Mouse (Mus musculus) limb, embryonic 11.5 days (tissue): Measurements from ENCODE around the gene Ccr7. TPM values are rescaled to one million over a fixed set of nuclear protein-coding genes. Genes with fewer than 3 reads are reported as not detected.

Experiments used
- ATAC-seq: fragments of 200-750 bp; cut with Nextera tagmentation; 2 replicates; pipeline ENCODE4 v1.8.0; 2017; ENCODE audit warnings: low read depth; ENCODE audit not compliant: insufficient number of reproducible peaks, low FRiP score, low TSS enrichment
- DNase-seq: peaks from one replicate; pipeline ENCODE4 v3.0.0-alpha.2; 2015; ENCODE audit warnings: low spot score
- H3K27ac ChIP-seq: fragments of 300-500 bp; sonication (generic); replicated peaks from 2 replicates; pipeline ENCODE4 v1.5.1; 2014; ENCODE audit warnings: low read depth, mild to moderate bottlenecking, low read length
- H3K27me3 ChIP-seq: fragments of 300-500 bp; sonication (generic); 2 replicates; pipeline ENCODE4 v1.6.1; 2014; ENCODE audit warnings: mild to moderate bottlenecking, low read length, mixed read lengths; ENCODE audit not compliant: control insufficient read depth, insufficient read depth
- H3K36me3 ChIP-seq: fragments of 300-500 bp; sonication (generic); 2 replicates; pipeline ENCODE4 v1.6.1; 2014; ENCODE audit warnings: mild to moderate bottlenecking, low read length, moderate library complexity, mixed read lengths; ENCODE audit not compliant: control insufficient read depth, insufficient read depth
- H3K4me1 ChIP-seq: fragments of 300-500 bp; sonication (generic); 2 replicates; pipeline ENCODE4 v1.6.1; 2014; ENCODE audit warnings: low read length, mixed read lengths; ENCODE audit not compliant: control insufficient read depth, insufficient read depth
- H3K4me2 ChIP-seq: fragments of 300-500 bp; sonication (generic); 2 replicates; pipeline ENCODE4 v1.6.1; 2014; ENCODE audit warnings: low read depth, mild to moderate bottlenecking, moderate library complexity; ENCODE audit not compliant: severe bottlenecking
- H3K4me3 ChIP-seq: fragments of 300-500 bp; sonication (generic); 2 replicates; pipeline ENCODE4 v1.5.1; 2014; ENCODE audit warnings: low read depth, low read length
- H3K9ac ChIP-seq: fragments of 300-500 bp; sonication (generic); 2 replicates; pipeline ENCODE4 v1.6.1; 2014; ENCODE audit warnings: mild to moderate bottlenecking, low read length
- H3K9me3 ChIP-seq: fragments of 300-500 bp; sonication (generic); 2 replicates; pipeline ENCODE4 v1.6.1; 2016; ENCODE audit warnings: low read length; ENCODE audit not compliant: control insufficient read depth
- WGBS: fragments of 180-500 bp; shearing (Covaris S2); extraction: QIAGEN DNeasy Blood & Tissue Kit; methylation state at CpG from one replicate; pipeline ENCODE4 v1.1.7; 2014; 5-methylcytosine and 5-hydroxymethylcytosine counted together
- polyA plus RNA-seq: library from polyadenylated mRNA; unstranded; fragments of >200 nt; fragmentation: Nextera tagmentation; extraction: Ambion mirVana; gene quantifications from 2 replicates; pipeline ENCODE4 v1.2.1, GENCODE M21; 2014

Ccr7 gene
- polyA plus RNA-seq, 1 experiment from 2014 or later, result 1.3 TPM

- whole genome bisulfite sequencing, result 78% methylated on average over 4 of the region's 4 CpGs
- no peaks in the 10 kb centered on the region for H3K4me1 ChIP-seq
- H3K4me3 ChIP-seq, result no peak overlapping the region
- no peak overlapping the region for H3K4me2 ChIP-seq
- DNase-seq (no peak), ATAC-seq (no peak)
- no peak overlapping the region for H3K27ac ChIP-seq
- no peak overlapping the region for H3K9ac ChIP-seq
- no peaks in the 10 kb centered on the region for H3K36me3 ChIP-seq
- no peaks in the 10 kb centered on the region for H3K27me3 ChIP-seq
- H3K9me3 ChIP-seq, result no peaks in the 10 kb centered on the region
Measured at GRCm38 (mm10) chr11:99172002-99172401, 17.1 kb upstream of the Ccr7 start.

GRCm38 (mm10) chr11:99171442-99171841 is 16.6 kb upstream of the Ccr7 start:
- Histone ChIP-seq H3K27ac (no peak overlapping the region), H3K9ac (no peak overlapping the region), H3K4me3 (no peak overlapping the region), H3K36me3 (no peaks in the 10 kb centered on the region), H3K9me3 (no peaks in the 10 kb centered on the region), H3K27me3 (no peaks in the 10 kb centered on the region), H3K4me2 (no peak overlapping the region), H3K4me1 (no peaks in the 10 kb centered on the region)
- DNase-seq (no peak), ATAC-seq (no peak)
- 82% methylated on average over 2 of the region's 2 CpGs for WGBS

DNA sequence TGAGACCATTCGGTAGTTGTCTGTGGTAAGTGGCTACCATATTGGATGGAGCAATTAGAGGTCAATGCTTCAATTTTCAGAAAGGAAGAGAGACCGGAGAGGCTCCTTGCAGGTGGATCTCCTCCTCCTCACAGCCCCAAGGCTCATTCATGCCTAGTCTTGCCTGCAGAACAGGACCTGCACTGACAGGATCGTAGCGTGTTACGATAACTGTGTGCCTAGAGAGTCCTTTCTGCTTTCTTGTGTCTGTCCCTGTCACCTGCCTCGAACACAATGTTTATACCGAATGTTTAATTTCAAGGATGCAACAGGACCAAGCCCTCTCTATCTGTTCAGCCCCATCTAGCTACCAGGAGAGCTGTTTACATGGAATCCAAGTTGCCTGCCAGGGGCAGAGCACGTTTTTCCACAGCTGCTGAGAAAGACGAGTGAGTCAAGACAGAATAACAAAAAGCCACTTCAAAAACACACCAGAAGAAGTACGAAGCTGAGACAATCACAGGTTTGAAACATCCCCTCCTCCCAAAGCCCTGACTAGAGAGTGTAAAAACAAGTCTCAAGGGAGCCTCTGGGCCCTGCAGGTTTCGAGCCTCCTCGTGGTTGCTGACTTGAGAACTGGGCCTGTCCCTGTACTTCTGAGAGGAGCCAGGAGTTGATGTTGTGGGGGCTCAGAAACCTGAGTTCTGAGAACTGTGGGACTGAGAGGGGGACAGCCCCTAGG is 15.8 kb upstream of the Ccr7 start:
- DNase-seq, result no peak
- Histone ChIP-seq H3K4me2 (no peak overlapping the region), H3K27ac (no peak overlapping the region), H3K9ac (no peak overlapping the region), H3K36me3 (no peaks in the 10 kb centered on the region), H3K27me3 (no peaks in the 10 kb centered on the region), H3K4me1 (no peaks in the 10 kb centered on the region), H3K9me3 (no peaks in the 10 kb centered on the region), H3K4me3 (no peak overlapping the region)
- WGBS, result 78% methylated on average over 12 of the region's 12 CpGs
- ATAC-seq, result no peak

- WGBS, result 92% methylated on average over 6 of the region's 6 CpGs
- no peak overlapping the region for H3K4me2 ChIP-seq
Measured at GRCm38 (mm10) chr11:99170005-99170404, 15.1 kb upstream of the Ccr7 start.

GRCm38 (mm10) chr11:99169438-99169837 is 14.6 kb upstream of the Ccr7 start:
- H3K27ac ChIP-seq, result no peak overlapping the region
- DNase-seq (no peak), ATAC-seq (no peak)
- no peaks in the 10 kb centered on the region for H3K9me3 ChIP-seq
- no peak overlapping the region for H3K9ac ChIP-seq
- H3K4me1 ChIP-seq, result no peaks in the 10 kb centered on the region
- H3K4me2 ChIP-seq, result no peak overlapping the region
- H3K4me3 ChIP-seq, result no peak overlapping the region
- WGBS, result 88% methylated on average over 2 of the region's 2 CpGs
- no peaks in the 10 kb centered on the region for H3K27me3 ChIP-seq
- no peaks in the 10 kb centered on the region for H3K36me3 ChIP-seq

More at GRCm38 (mm10) chr11:99170005-99170404, 15.1 kb upstream of the Ccr7 start:
- Histone ChIP-seq H3K9me3 (no peaks in the 10 kb centered on the region), H3K4me3 (no peak overlapping the region), H3K27ac (no peak overlapping the region), H3K27me3 (no peaks in the 10 kb centered on the region), H3K36me3 (no peaks in the 10 kb centered on the region), H3K9ac (no peak overlapping the region), H3K4me1 (no peaks in the 10 kb centered on the region)
- no peak for DNase-seq
- no peak for ATAC-seq

DNA sequence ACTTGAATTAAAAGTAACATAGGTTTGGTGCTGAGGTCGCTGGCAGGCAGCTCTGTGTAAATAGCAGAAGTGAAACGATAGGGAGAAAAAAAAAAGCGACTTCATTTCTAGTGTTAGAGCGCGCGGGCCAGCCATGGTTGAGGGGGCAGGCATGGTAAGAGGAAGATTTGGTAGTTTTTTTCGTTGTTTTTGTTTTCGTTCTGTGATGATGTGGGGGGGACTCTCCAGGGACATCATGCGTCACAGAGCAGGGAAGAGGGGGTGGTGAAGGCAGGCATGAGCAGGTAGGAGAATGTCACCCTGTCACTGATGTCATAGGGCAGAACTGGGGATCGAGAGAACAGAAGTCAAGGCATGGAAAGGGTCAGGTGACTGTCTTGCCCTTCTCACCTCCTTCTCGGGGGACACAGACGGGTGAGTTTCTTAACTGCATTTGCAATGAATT is 13.2 kb upstream of the Ccr7 start:
- no peak overlapping the region for H3K4me3 ChIP-seq
- H3K36me3 ChIP-seq, result no peaks in the 10 kb centered on the region
- 77% methylated on average over 12 of the region's 12 CpGs for WGBS
- DNase-seq, result no peak
- H3K27me3 ChIP-seq, result no peaks in the 10 kb centered on the region
- H3K27ac ChIP-seq, result no peak overlapping the region
- no peaks in the 10 kb centered on the region for H3K4me1 ChIP-seq
- H3K9me3 ChIP-seq, result no peaks in the 10 kb centered on the region
- H3K9ac ChIP-seq, result no peak overlapping the region
- no peak overlapping the region for H3K4me2 ChIP-seq
- no peak for ATAC-seq

DNA sequence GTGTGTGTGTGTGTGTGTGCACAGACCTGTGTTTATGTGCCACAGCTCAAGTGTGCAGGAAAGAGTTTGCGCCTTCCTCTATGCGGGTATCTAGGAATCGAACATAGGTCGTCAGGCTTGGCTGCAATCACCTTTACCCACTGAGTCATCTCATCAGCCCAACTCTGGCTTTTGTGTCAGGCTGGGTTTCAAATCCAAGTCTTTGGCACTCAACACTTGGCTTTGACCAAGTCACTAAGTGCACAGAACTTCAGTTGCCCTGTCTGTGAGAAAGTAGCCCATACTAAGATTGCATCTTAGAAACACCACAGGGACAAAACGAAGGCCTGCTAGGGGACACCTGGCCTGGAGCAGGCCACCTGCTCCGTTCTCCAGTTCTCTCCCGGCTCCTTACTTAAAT is 12.7 kb upstream of the Ccr7 start:
- no peaks in the 10 kb centered on the region for H3K36me3 ChIP-seq
- H3K4me1 ChIP-seq, result no peaks in the 10 kb centered on the region
- no peaks in the 10 kb centered on the region for H3K27me3 ChIP-seq
- no peaks in the 10 kb centered on the region for H3K9me3 ChIP-seq
- ATAC-seq (no peak), DNase-seq (no peak)
- no peak overlapping the region for H3K4me2 ChIP-seq
- no peak overlapping the region for H3K4me3 ChIP-seq
- no peak overlapping the region for H3K27ac ChIP-seq
- H3K9ac ChIP-seq, result no peak overlapping the region
- WGBS, result 92% methylated on average over 7 of the region's 7 CpGs

GRCm38 (mm10) chr11:99166241-99166640 is 11.4 kb upstream of the Ccr7 start:
- DNase-seq, result no peak
- H3K4me3 ChIP-seq, result no peak overlapping the region
- H3K36me3 ChIP-seq, result no peaks in the 10 kb centered on the region
- H3K4me1 ChIP-seq, result no peaks in the 10 kb centered on the region
- no peak for ATAC-seq
- no peak overlapping the region for H3K4me2 ChIP-seq
- no peaks in the 10 kb centered on the region for H3K27me3 ChIP-seq
- H3K27ac ChIP-seq, result no peak overlapping the region
- no peaks in the 10 kb centered on the region for H3K9me3 ChIP-seq
- H3K9ac ChIP-seq, result no peak overlapping the region
- WGBS, result 94% methylated on average over 7 of the region's 7 CpGs
